ENCODE assay signal across 1 mouse cellular context in genomic region chr11:83713925-83714324, GRCm38 (mm10).
TF ChIP-seq lines count a peak whose summit lies in the region.

No protein-coding gene starts in this region.

TF ChIP-seq in MEL, 35 proteins besides CTCF, POLR2A, EP300 and RAD21 (continued from another document):
- TF ChIP-seq BHLHE40 (IDR thresholded peaks at IDR 0.05; ENCODE audit: borderline replicate concordance, low read depth, low read length) (no peak), TBP (IDR thresholded peaks at IDR 0.05; ENCODE audit: low read depth, low read length) (no peak), CHD1 (IDR thresholded peaks at IDR 0.05; ENCODE audit: low read depth, low read length) (no peak), ZKSCAN1 (IDR thresholded peaks at IDR 0.05; ENCODE audit: low read depth, low read length) (no peak), MAFK (IDR thresholded peaks at IDR 0.05; ENCODE audit: borderline replicate concordance, low read depth, low read length) (no peak), MXI1 (IDR thresholded peaks at IDR 0.05; ENCODE audit: low read depth, low read length) (0 out of 2 replicates have a peak, but pooled peaks have one; percentile 21), MYC (IDR thresholded peaks at IDR 0.05; ENCODE audit: low read depth, low read length) (peak; percentile 53; the same call in 1 of the 2 replicates), SMC3 (IDR thresholded peaks at IDR 0.05; ENCODE audit: low read depth, low read length) (no peak), JUND (IDR thresholded peaks at IDR 0.05; ENCODE audit: low read depth, low read length) (no peak), ZNF384 (IDR thresholded peaks at IDR 0.05; ENCODE audit: low read depth, low read length) (no peak), NRF1 (IDR thresholded peaks at IDR 0.05; ENCODE audit: insufficient read depth, low read depth, low read length, poor library complexity, severe bottlenecking) (no peak), ZC3H11A (IDR thresholded peaks at IDR 0.05; ENCODE audit: low read depth, low read length) (no peak), E2F4 (IDR thresholded peaks at IDR 0.05; ENCODE audit: borderline replicate concordance, low read depth, low read length) (no peak), MAX (IDR thresholded peaks at IDR 0.05; ENCODE audit: low read length) (peak; percentile 65)
